ENCODE assay signal across 10 mouse cellular contexts in genomic region chr2:119817047-119817446, GRCm38 (mm10). TPM values are rescaled to one million over a fixed set of nuclear protein-coding genes. Genes with fewer than 3 reads are reported as not detected.
A peak's percentile ranks its signal among the peaks of the same experiment; 100 is the strongest.
DNase-seq lines count a peak whose midpoint lies in the region; ATAC-seq and TF ChIP-seq lines count a peak whose summit lies in the region.
"Had no signal": no experiment of that assay in that cellular context is flagged by ENCODE, and none has a peak within 500 bp of the region (broad histone marks: within the 10 kb centered on the region; RNA-seq: fewer than 3 reads in every experiment).

No protein-coding gene starts in this region.

- TF ChIP-seq CTCF in left cerebral cortex, adult 2 months (IDR thresholded peaks at IDR 0.05): no peak

- DNase-seq in left cerebral cortex, adult 2 months (ENCODE audit: extremely low spot score in 1 of 2, low spot score in 2 of 2): peak in 1 of 2 experiments; percentile 57
- no peak for DNase-seq in left cerebral cortex, adult 8-10 months (ENCODE audit: low spot score in 2 of 2)
- peak; percentile 95 to 97 for DNase-seq in cerebellum, postnatal 10 days
- DNase-seq in natural killer cell, adult 2 months (ENCODE audit: low spot score in 2 of 2): no peak
- DNase-seq in embryo, embryonic 10.5 days (ENCODE audit: low spot score): no peak
- no peak for DNase-seq in kidney, postnatal 10 days

- H3K27ac ChIP-seq in left cerebral cortex, adult 2 months: peak overlapping the region; percentile 64
- no peak overlapping the region for H3K27ac ChIP-seq in midbrain, embryonic 13.5 days

- no peak overlapping the region for H3K4me2 ChIP-seq in midbrain, embryonic 13.5 days (replicated peaks)

- peak; percentile 87 for ATAC-seq in cerebellum, adult (ENCODE audit: insufficient number of reproducible peaks, low FRiP score, low TSS enrichment)
- ATAC-seq in midbrain, embryonic 13.5 days: peak; percentile 63; the same call in 1 of the 2 replicates

- WGBS in midbrain, embryonic 13.5 days: 91% methylated on average over 5 of the region's 5 CpGs

- peak overlapping the region; percentile 20; the same call in 1 of the 2 replicates for H3K9ac ChIP-seq in midbrain, embryonic 13.5 days (replicated peaks)

- H3K9me3 ChIP-seq in midbrain, embryonic 13.5 days: no peaks in the 10 kb centered on the region

- intact Hi-C loops in left cerebral cortex, adult 2 months (cut with DNase I): no loop called here

- H3K4me3 ChIP-seq in left cerebral cortex, adult 2 months: no peak overlapping the region
- H3K4me3 ChIP-seq in midbrain, embryonic 13.5 days (replicated peaks): no peak overlapping the region

- H3K4me1 ChIP-seq in midbrain, embryonic 13.5 days (replicated peaks): no peaks in the 10 kb centered on the region

- peaks cover 29% of the 10 kb centered on the region for H3K36me3 ChIP-seq in midbrain, embryonic 13.5 days

- H3K27me3 ChIP-seq in midbrain, embryonic 13.5 days: no peaks in the 10 kb centered on the region

RNA-seq across cellular contexts. Expression of gene Tyro3, which starts 19.5 kb away (rescaled TPM):
- total RNA-seq in left cerebral cortex, adult 2 months (2021): 100 to 1,000 TPM; 203 to 208 TPM
- 100 to 1,000 TPM; 180 to 223 (median 191) TPM for total RNA-seq in left cerebral cortex, adult 8-10 months (2022)
- polyA plus RNA-seq in midbrain, embryonic 13.5 days (2015; fragmentation: Nextera tagmentation; extraction: Ambion mirVana): 15.7 and 16.1 TPM in 2 replicates

RNA-seq across cellular contexts. Expression of gene Rpap1, which starts 29.7 kb away (rescaled TPM):
- 10 to 100 TPM; 18.6 to 19.5 TPM for total RNA-seq in left cerebral cortex, adult 2 months (2021)
- total RNA-seq in left cerebral cortex, adult 8-10 months (2022): 10 to 100 TPM; 18.8 to 21.2 (median 20.4) TPM
- polyA plus RNA-seq in midbrain, embryonic 13.5 days (2015; fragmentation: Nextera tagmentation; extraction: Ambion mirVana): 25.1 and 26.8 TPM in 2 replicates

RNA-seq across cellular contexts. Expression of gene Ltk, which starts 56.8 kb away (rescaled TPM):
- total RNA-seq in left cerebral cortex, adult 2 months (2021): 10 to 100 TPM; 22.5 to 25.0 TPM
- total RNA-seq in left cerebral cortex, adult 8-10 months (2022): 10 to 100 TPM; 19.7 to 23.2 (median 20.4) TPM
- polyA plus RNA-seq in midbrain, embryonic 13.5 days (2015; fragmentation: Nextera tagmentation; extraction: Ambion mirVana): 0.55 and 0.65 TPM in 2 replicates
- total RNA-seq: common myeloid progenitor, adult 5-6 weeks; heart, adult 8-10 months had no signal

Comparison
In these comparisons a context has a peak if more than half of its experiments do, and no peak if none do; other contexts are left out.
1. DNase-seq: peak in cerebellum, postnatal 10 days (2 of 2); none in left cerebral cortex, adult 8-10 months (0 of 2), natural killer cell, adult 2 months (0 of 2), embryo, embryonic 10.5 days (single experiment) and kidney, postnatal 10 days (single experiment).